Mouse (Mus musculus) ovary, postnatal 14 days (tissue): ENCODE measurements around the gene Map7.

Source experiments
- DNase-seq: peaks from one replicate; pipeline ENCODE4 v3.0.0; 2022; ENCODE audit warnings: low spot score

Gene Map7

DNA sequence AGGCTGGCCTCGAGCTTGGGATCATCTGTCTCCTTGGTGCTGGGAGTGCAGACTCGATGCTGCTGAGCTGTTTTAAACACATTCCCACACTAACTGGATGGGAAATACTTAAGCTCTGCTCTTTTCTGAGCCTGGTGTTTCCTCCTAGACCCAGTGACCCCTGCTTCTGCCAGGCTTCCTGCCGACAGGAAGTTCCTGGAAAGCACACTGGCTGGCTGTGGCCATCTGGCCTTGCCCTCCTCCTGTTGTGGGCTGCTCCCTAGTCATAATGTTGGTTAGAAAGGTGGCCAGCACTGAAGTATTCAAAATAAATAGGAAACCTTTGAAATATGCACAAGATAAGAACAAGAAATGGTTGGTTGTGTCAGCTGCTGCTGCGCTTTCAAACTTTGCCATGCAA lies 86.2 kb downstream of the Map7 start:
- no peak for DNase-seq

DNA sequence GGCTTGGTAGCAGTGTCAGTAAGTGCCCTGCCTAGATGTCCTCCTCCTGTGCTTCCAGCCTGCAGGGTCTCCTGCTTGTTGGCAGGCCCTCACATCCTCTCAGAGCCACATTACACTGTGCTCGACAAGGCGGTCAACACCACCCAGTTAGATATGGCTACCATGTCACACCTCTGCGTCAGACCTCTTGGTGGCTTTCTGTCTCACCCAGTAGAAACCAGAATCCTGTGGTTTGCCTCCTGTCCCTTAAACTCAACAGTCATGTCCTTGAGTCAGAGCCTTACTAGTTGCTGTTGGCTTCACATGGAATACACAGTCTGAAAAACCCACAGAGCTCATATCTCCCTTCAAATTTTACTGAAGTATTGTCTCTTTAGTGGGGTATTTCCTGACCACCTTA lies 87.4 kb downstream of the Map7 start:
- no peak for DNase-seq

- DNase-seq: no peak
Observed at GRCm38 (mm10) chr10:20236241-20236640, 88.0 kb downstream of the Map7 start.

DNA sequence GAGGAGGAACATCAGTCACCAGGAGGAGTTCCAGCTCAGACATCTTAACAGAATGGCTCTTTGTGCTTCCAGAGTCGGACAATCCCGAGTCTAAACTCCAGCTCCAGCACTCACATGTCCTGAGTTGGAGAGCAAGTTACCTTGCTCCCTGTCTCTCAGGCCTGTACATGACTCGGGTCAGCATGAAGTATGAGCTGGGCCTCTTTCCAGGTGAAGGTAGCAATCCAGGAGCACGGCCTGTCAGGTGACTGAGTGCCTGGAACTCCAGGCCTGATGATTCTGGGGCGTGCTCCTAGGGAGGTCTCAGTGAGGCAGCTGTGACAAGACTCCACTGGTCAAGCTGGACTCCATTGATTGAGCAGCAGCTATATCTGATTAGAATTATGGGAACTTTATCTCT lies 90.0 kb downstream of the Map7 start:
- DNase-seq: no peak

DNA sequence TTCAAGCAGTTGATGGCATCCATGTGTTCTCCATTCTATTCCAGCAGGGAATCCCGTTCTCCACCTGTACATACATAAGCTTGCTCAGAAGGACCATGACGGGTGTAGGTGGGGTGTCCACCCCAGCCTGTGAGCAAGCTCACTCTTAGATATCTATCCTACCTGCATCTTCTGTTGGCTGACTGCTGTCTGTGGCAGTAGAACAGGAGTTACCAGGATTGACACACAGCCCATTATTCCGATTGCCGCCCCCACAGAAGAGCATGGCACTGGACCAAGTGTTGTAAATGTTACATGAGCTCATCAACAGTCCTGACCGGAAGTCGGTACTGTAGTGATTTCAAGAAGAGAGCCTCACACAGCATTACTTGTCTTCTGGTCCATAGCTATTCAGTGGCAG lies 92.6 kb downstream of the Map7 start:
- no peak for DNase-seq

DNA sequence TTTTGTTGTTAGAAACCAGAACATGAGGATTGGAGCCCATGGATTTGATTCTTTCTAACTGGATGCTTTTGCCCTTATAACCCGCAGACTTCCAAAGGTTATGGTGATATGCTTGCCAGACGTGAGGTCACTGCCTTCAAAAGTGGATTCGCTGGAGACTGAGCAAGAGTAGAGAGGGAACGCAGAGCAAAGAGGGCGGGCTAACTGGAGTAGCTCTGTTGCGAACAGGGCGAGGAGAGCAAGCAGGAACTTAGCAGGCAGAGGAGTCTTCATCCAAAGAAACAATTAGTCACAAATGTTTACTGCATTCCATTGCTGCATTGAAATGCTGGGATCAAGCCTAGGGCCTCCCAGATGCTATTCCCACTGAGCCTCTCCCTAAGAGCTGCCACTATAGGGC lies 95.0 kb downstream of the Map7 start:
- DNase-seq: no peak

DNA sequence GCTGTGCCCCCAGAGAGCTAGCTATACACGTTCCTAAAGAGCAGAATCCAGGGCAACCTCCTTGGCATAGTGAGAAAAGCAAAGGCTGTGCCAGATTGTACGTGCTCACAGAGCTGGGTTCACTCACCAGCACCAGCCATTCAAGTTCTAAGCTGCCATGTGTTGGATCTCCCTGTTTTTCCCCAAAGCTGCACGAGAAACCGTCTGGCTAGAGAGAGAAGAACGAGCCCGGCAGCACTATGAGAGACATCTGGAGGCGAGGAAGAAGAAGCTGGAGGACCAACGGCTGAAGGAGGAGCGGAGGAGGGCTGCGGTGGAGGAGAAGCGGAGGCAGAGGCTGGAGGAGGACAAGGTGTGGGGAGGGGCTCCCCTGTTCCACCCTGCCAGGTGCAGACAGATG lies 96.8 kb downstream of the Map7 start:
- DNase-seq: no peak

GRCm38 (mm10) chr10:20249091-20249490 lies 100.8 kb downstream of the Map7 start:
- DNase-seq: no peak

- DNase-seq: no peak
Observed at GRCm38 (mm10) chr10:20255579-20255978, 107.3 kb downstream of the Map7 start.

DNA sequence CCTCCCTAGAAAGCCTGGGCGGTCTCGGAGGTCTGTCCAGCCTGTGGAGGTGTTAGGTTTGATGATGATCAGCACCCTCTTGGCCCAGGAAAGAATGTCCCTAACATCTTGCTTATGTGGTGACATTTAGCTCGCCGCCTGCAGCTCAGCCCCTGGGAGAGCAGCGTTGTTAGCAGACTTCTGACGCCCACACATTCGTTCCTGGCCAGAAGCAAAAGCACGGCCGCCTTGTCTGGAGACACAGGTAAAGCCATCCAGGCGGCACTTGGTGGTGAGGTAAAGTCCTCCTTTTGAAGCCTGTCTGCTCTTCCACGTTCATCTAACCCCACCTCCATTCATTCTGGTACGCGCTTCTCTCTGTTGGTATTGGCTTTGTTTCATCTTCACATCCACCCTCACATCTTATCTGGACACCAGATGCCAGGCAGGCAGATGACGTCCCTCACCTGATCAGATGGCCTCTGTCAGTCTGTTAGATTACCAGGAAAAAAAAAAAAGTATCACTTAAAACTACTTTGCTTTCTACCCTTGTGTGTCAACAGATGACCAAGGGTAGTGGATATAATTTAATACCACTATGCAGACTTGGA lies 108.9 kb downstream of the Map7 start:
- no peak for DNase-seq

- no peak for DNase-seq
Observed at GRCm38 (mm10) chr10:20257721-20258720, 109.8 kb downstream of the Map7 start.

GRCm38 (mm10) chr10:20259476-20259875 lies 111.2 kb downstream of the Map7 start:
- DNase-seq: no peak

GRCm38 (mm10) chr10:20262896-20263295 lies 114.6 kb downstream of the Map7 start:
- DNase-seq: no peak

DNA sequence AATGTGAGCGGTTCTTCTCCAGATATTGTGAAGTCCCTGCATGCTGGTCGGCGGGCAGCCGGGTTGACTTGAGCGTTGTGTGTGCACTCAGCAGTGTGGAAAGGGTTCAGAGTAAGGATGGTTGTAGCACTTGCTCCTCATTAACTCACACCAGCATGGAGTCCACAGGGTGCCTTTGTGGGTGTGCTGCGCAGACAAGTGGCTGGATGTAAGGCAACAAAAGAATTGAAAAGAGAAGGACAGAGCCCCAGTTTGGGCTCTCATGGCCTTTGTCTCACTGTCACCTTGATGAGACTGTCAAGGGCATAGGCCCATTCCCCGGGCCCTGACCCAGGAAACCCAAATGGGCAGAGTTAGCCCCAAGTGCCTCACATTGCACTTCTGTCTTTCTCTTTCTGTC lies 116.2 kb downstream of the Map7 start:
- no peak for DNase-seq

DNA sequence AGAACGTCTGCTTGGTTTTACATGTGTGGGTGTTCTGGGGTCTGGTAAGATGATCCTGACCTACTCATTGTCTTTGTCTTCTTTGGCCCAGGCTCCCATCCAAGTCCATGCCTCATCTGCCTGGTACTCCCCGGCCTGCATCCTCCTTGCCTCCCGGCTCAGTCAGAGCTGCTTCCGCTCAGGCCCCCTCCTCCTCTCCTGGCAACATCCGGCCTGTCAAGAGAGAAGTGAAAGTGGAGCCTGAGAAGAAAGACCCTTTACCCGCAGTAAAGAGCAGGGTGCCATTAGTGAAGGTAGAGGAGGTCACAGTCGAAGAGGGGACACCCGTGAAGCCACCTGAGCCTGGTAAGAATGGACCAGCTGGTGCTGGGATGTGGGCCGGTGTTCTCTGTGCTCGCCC lies 118.8 kb downstream of the Map7 start:
- DNase-seq: no peak

- DNase-seq: no peak
Observed at GRCm38 (mm10) chr10:20268945-20269344, 120.7 kb downstream of the Map7 start.

DNA sequence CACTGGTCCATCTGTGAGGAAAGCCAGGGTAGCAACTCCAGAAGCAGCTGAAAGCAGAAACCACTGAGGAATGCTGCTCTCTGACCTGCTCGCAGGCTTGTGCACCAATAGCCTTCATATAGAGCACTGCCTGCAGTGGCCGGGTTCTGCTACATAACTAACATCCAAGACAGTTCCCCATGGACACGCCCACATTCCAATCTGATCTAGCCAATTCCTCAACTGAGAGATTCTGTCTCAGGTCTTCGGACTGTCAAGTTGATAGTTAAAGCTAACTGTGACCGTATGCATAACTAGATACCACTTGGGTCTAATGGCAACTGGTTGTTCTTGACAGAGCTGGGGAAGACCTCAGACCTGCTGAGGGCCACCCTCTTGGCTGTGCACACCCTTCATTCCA lies 124.1 kb downstream of the Map7 start:
- no peak for DNase-seq

DNA sequence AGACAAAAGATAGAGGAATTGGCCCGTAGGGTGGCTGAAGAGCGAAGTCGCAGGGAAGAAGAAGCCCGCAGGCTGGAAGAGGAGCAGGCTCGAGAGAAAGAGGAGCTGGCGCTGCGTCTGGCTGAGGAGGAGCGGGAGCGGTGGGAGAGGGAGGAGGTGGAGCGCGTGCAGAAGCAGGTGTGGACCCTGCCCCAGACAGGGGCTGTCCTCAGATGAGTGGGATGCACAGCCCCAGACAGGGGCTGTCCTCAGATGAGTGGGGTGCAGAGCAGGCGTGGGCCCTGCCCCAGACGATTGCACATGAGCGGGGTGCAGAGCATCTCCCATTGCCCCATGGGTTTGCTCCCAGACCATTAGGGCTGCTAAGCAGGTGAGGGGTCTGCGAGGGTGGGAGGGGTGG lies 125.0 kb downstream of the Map7 start:
- DNase-seq: no peak

GRCm38 (mm10) chr10:20274022-20274421 lies 125.8 kb downstream of the Map7 start:
- DNase-seq: no peak

DNA sequence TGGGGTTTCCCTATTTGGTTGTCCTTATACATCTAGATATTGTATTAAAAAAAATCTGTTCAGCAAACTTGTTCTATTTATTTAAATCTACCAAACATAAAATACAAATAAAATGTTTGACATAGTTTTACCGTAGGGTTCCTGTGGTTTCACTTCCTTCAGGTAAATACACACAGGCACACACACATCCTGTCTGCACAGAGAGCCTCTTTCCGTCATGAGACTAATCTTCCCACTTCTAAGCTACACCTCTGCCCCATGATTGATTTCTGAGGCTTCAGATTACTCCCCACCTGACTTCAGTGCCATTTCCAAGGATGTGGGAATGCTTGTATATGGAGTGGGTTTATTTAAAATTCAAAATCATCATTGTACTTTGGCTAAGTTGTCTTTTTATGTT lies 133.2 kb downstream of the Map7 start:
- no peak for DNase-seq

GRCm38 (mm10) chr10:20285289-20285975 lies 137.2 kb downstream of the Map7 start:
- DNase-seq: no peak

DNA sequence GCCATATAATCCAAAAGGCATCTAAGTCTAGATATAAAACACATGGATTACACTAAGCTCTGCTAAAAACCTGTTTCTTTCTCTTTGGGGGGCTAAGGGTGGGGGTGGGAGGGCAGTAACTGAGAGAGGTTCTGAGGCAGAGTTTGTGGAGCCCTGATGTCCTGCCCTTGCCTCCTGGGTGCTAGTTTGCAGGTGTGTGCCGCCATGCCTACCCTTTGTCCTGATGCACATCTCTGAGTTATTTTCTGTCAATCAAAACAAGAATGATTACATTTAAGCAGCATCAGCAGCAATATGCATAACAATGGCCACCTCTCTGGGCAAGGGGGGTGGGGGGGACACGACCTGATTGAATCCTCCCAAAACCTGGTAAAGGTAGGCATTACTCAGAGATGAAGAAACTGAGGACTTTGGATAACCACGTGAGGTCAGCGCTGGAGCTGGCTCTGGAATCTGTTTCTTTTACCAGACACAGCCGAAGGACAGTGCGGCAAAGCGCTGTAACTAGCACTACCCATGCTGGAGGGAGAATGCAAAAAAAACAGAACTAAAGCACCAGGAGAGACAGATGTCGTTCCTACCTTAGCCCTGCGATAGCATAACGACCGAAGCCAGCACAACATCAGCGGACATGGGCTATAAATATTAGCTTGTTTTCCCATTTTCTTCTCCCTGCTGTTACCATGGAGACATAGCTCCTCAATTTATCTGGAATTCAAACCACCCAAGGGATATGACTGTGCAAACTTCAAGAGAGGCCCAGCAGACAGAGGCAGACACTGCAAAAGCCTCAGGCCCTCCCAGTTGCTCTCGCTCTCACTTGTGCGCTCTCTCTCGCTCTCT lies 137.9 kb downstream of the Map7 start:
- DNase-seq: no peak
